Mouse (Mus musculus): ENCODE measurements at regions not wholly inside any gene's neighbourhood (a gene's known extent, or its start where the extent isn't known, plus 50 kb on each side); places are given as distances from the start of the nearest gene placed in this dataset.

DNA sequence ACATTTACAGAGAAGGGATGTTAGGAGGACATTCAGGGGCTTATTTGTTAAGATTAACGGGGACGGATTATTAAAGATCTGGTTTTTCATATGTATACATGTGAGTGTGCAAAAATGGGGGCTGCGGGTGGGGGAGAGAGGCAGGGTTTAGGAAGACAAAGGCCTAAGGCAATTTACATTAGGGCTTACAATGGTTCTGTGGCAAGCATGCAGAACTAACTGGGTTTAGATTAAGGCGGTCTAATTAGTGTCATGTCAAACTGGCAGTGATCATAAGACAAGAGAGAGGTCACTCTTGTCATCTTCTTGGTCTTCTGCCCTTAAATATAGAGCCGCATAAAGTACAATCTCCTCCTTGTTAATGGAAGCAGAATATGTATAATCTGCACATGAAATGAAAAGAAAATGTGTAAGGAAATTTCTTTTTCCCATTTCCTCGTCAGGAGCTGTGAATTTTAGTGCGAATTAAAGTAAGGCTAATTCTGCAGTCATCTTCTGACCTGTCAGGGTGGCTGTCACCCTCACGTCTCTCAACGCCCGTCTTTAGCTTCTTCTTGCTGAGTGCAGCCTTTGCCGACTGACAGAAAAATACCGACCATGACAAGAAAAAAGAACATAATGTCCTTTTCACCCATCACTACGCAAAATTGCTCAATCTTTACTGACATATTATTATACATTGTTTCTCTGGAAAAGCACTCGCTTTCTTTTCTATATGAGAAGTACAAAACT is 256.6 kb upstream of the Meis2 start:
- TF ChIP-seq POLR2A (IDR thresholded peaks at IDR 0.05; ENCODE audit: borderline replicate concordance, extremely low read depth, low read depth, low read length) (no peak), CTCF (IDR thresholded peaks at IDR 0.05; ENCODE audit: insufficient read depth, low read length) (no peak)

Data from lung, adult 2 months (tissue).